In the genomic region with DNA sequence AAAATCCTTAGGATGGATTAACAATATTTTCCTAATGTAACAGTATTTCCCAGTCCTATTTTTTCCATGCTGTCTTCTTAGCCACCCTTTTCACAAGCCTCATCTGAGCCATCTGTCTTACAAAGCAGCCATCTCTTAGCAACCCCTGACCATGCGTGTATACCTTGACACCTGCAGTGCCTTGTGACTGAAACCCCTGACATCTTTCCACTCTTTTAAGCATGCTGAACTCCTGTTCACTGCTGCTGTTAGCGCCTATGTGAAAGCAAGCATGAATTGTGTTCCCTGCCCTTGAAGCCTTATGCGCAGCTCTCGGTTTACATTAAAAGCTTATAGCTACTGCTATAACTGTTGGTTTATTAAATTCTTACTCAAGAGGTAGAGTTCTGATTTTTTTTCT, we compare ENCODE assay signal across 25 mouse cellular contexts.
"Had no signal": no experiment of that assay in that cellular context is flagged by ENCODE, and none has a peak within 500 bp of the region (broad histone marks: within the 10 kb centered on the region; RNA-seq: fewer than 3 reads in every experiment).

No protein-coding gene starts in this region.

- H3K4me3 ChIP-seq: heart, adult 2 months; heart, embryonic 13.5 days; heart, embryonic 15.5 days; hindbrain, embryonic 13.5 days; hindbrain, embryonic 15.5 days; kidney, embryonic 15.5 days; left cerebral cortex, adult 2 months; limb, embryonic 10.5 days; limb, embryonic 12.5 days; liver, embryonic 13.5 days had no signal

- H3K27ac ChIP-seq: heart, adult 2 months; hindbrain, embryonic 13.5 days; hindbrain, embryonic 15.5 days; kidney, embryonic 15.5 days; kidney, postnatal 0 days; left cerebral cortex, adult 2 months; limb, embryonic 10.5 days; limb, embryonic 12.5 days; liver, embryonic 13.5 days had no signal

- H3K4me2 ChIP-seq: heart, embryonic 11.5 days; heart, embryonic 13.5 days; hindbrain, embryonic 13.5 days; hindbrain, embryonic 15.5 days; kidney, embryonic 15.5 days; limb, embryonic 12.5 days; liver, embryonic 11.5 days; liver, embryonic 13.5 days had no signal

- H3K4me1 ChIP-seq: kidney, embryonic 15.5 days; limb, embryonic 10.5 days; limb, embryonic 12.5 days had no signal

- H3K27me3 ChIP-seq: heart, embryonic 13.5 days; heart, embryonic 15.5 days; hindbrain, embryonic 13.5 days; hindbrain, embryonic 15.5 days; kidney, embryonic 15.5 days; limb, embryonic 12.5 days; liver, embryonic 13.5 days had no signal

- ATAC-seq: intestine, embryonic 16.5 days had no signal

- DNase-seq: gastrocnemius, postnatal 14 days; gastrocnemius, postnatal 36 days; heart, adult 2 months; heart, postnatal 14 days; heart, postnatal 36 days; kidney, adult 11 months; kidney, adult 2 months; kidney, adult 9 months; kidney, postnatal 14 days; kidney, postnatal 36 days; layer of hippocampus, adult 9-11 months; liver; liver, embryonic 13.5 days had no signal

- H3K9ac ChIP-seq: heart, embryonic 13.5 days; heart, embryonic 15.5 days; hindbrain, embryonic 13.5 days; hindbrain, embryonic 15.5 days; kidney, embryonic 15.5 days; limb, embryonic 12.5 days; liver, embryonic 13.5 days had no signal

- H3K36me3 ChIP-seq: heart, embryonic 15.5 days; hindbrain, embryonic 15.5 days; limb, embryonic 10.5 days; liver, embryonic 13.5 days had no signal

- H3K9me3 ChIP-seq: heart, embryonic 13.5 days; heart, embryonic 15.5 days; hindbrain, embryonic 13.5 days; hindbrain, embryonic 15.5 days; kidney, embryonic 15.5 days; limb, embryonic 10.5 days; limb, embryonic 12.5 days; liver, embryonic 13.5 days had no signal
